Mouse (Mus musculus): ENCODE data around the gene Agtpbp1.

Agtpbp1 gene

DNA sequence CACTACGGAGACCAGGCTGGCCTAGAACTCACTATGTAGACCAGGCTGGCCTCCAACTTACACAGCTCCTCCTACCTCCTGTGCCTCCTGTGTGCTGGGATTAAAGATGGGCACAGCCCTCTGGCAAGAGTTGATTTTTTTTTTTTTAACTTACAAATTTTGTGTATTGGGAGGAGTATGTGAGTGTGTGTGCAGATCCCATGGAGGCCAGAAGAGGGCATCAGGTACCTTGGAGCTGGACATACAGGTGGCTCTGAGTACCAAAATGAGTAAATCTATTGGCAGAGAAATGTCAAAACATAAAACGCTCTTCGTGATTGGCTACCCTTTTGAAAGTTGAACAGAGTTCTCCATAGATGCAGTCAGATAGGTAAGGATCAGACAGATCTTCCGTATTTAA is 4.1 kb downstream of the Agtpbp1 start:
- WGBS, result over 99% methylated on average over 4 of the region's 4 CpGs

GRCm38 (mm10) chr13:59572549-59572948 is 12.5 kb downstream of the Agtpbp1 start:
- 32% methylated on average over 2 of the region's 2 CpGs for WGBS

- 77% methylated on average over 6 of the region's 6 CpGs for WGBS
These were observed 13.9 kb downstream of the Agtpbp1 start for GRCm38 (mm10) chr13:59571107-59571506.

- 43% methylated on average over 9 of the region's 9 CpGs for WGBS
These were observed 19.0 kb downstream of the Agtpbp1 start for GRCm38 (mm10) chr13:59565945-59566520.

GRCm38 (mm10) chr13:59564923-59565322 is 20.1 kb downstream of the Agtpbp1 start:
- WGBS, result 86% methylated on average over 10 of the region's 10 CpGs

DNA sequence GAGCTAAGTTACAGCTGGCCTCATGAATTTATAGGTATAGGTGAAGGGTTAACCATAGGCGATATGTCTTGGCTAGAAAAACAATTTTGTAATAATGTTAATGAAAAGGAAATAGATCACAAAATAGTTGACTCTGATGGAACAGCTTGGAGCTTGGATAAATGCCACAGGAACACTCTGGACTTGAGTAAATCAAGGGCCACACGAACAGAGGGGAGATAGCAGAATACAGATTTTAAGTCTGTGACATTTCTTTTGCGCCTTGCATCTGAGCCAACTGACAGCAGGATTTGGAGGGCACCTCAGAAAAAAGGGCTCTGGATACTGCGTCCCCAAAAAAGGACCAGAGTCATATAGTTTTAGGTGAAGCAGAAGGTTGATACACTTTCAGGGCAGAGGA is 20.5 kb downstream of the Agtpbp1 start:
- WGBS, result 87% methylated on average over 4 of the region's 4 CpGs

GRCm38 (mm10) chr13:59562471-59562870 is 22.6 kb downstream of the Agtpbp1 start:
- WGBS, result 73% methylated on average over 2 of the region's 2 CpGs

GRCm38 (mm10) chr13:59558776-59559175 is 26.3 kb downstream of the Agtpbp1 start:
- WGBS, result 92% methylated on average over 5 of the region's 5 CpGs

DNA sequence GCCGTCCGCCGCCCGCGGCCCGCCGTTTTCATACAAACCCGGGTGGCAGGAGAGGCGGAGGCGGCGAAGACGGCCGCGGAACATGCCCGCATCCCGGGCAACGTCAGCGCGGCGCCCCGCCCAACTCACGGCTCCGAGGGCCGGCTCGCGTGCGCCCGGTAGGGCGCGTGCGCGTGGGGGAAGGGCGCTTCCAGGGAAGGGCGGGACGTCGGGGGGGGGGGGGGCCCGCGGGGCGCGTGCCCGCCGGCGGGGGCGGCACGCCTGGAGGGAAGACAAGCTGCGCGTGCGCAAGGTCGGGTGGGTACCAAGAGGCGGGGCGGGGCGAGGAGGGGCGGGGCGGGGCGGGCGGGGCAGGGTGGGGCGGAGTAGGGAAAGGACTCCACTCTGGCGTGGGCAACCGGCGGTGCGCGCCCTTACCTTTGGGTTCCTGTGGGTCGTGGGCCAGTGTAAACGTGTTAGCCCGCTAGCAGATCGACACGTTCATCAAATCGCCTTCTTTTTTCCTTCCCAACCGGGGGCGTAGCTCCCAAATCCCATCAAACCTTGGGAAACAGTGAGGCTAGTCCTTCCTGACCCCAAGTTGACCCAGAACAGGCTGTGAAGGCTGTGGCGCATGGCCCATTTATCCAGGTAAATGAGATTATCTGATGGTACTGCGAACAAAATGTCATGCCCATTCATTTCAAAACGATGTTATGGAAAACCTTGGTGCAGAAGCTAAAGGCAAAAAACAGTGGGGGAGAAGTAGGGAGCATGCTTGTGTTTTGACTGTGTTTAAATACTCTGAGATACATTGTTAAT is 27.6 kb downstream of the Agtpbp1 start:
- under 1% methylated on average over 44 of the region's 73 CpGs for WGBS

- under 1% methylated on average over 44 of the region's 45 CpGs for WGBS
These were observed 28.4 kb downstream of the Agtpbp1 start for GRCm38 (mm10) chr13:59556670-59557069.

DNA sequence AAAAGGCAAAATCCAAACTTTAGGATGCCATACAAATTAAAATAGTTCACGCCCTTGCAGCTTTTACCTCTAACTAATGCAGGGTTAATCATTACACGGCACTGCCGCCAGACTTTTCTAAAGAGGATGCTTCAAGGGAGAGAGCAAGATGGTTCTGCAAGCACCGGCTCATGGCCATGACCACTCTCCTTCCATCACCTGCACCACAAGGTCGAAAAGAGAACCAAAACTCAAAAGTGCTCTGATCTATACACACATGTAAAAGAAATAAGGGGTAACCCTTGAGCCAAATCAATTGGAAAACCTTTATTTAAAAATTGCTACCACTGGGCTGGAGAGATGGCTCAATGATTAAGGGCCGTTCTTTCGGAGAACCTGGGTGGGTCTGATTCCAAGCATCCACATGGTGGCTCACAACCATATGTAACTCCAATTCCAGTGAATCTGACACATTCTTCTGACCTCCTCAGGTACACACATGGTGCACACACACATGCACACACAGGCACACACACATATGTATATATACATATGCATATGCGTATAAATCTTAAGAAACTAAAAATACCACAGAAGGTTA is 29.3 kb downstream of the Agtpbp1 start:
- WGBS, result 46% methylated on average over 8 of the region's 8 CpGs

GRCm38 (mm10) chr13:59554772-59555505 is 30.1 kb downstream of the Agtpbp1 start:
- 43% methylated on average over 17 of the region's 17 CpGs for WGBS

- 64% methylated on average over 2 of the region's 2 CpGs for WGBS
These were observed 32.3 kb downstream of the Agtpbp1 start for GRCm38 (mm10) chr13:59552751-59553150.

GRCm38 (mm10) chr13:59552286-59552685 is 32.7 kb downstream of the Agtpbp1 start:
- whole genome bisulfite sequencing, result 54% methylated on average over 5 of the region's 5 CpGs

DNA sequence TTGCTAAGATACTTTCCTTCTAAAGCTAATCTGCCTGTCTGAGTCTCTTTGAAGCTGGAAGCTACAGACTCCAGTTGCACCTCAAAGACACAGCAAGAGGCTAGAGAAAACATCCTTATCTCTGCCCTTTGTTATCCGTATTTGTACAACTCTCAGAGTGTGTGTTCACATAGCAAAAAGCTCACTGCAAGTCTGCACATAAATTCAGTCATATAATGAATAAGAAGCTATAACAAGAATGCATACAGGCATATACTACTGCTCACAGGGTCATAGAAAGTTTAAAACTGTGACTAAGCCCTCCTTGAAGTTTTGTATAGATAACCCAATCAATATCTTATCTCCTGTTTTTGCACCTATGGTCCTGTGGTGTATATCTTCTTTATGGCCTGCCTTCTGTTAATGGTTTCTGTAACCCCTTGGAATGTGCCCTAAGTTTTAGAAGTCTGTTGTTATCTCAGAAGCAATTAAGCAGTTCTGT is 35.7 kb downstream of the Agtpbp1 start:
- 75% methylated on average over 1 of the region's 1 CpGs for WGBS

GRCm38 (mm10) chr13:59547716-59548115 is 37.3 kb downstream of the Agtpbp1 start:
- WGBS, result 34% methylated on average over 4 of the region's 4 CpGs

GRCm38 (mm10) chr13:59547091-59547490 is 37.9 kb downstream of the Agtpbp1 start:
- WGBS, result 63% methylated on average over 2 of the region's 2 CpGs

DNA sequence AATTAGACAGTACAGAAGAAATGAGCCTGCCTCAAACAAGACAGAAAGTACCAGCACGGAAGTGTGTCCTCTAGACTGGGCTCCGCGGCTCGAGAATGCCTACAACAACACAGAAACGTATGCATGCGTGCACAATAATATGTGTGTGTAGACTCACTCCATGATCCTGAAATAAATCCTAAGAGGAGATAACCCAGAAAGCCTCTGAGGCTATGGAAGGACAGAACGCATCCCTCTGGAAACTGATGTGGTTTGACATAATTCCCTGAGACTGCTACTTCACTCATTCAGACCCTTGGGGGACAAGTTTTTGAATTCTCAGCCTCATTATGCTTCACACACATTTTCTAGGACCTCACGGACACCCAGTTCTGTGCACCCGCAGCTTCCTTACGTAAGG is 42.6 kb downstream of the Agtpbp1 start:
- whole genome bisulfite sequencing, result 65% methylated on average over 10 of the region's 10 CpGs

GRCm38 (mm10) chr13:59540030-59540429 is 45.0 kb downstream of the Agtpbp1 start:
- 79% methylated on average over 5 of the region's 5 CpGs for WGBS

GRCm38 (mm10) chr13:59538661-59539060 is 46.4 kb downstream of the Agtpbp1 start:
- 82% methylated on average over 5 of the region's 5 CpGs for WGBS

DNA sequence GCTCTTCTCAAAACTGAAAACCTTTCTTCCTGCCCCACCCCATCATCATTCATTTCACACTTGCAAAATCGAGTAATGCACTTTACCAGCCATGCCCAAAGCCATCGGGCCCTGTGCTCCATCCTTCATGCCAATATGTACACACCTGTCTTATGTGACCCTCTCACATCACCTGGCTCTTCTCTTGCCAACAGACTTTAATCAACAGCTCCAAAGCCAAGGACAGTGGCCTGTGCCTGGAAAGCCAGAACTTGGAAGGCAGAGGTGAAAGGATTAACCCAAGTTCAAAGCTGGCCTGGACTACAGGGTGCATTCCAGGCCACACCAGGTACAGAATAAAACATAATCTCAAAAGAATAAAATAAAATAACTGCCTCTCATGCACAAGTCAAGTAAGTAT is 48.4 kb downstream of the Agtpbp1 start:
- 82% methylated on average over 2 of the region's 2 CpGs for WGBS

GRCm38 (mm10) chr13:59535746-59536145 is 49.3 kb downstream of the Agtpbp1 start:
- 89% methylated on average over 6 of the region's 6 CpGs for WGBS

Data from cerebral cortex, adult 2 months (tissue).